Mouse (Mus musculus) urinary bladder, postnatal 36 days (tissue): ENCODE data around the gene Trub1.
A peak's percentile ranks its signal among the peaks of the same experiment; 100 is the strongest.

Experiments
- DNase-seq, 2 experiments: peaks; one replicate each; pipeline ENCODE4 v3.0.0; 2022; ENCODE audit warnings: low spot score in 2 of 2, mixed read lengths in 1 of 2

Trub1 gene

DNA sequence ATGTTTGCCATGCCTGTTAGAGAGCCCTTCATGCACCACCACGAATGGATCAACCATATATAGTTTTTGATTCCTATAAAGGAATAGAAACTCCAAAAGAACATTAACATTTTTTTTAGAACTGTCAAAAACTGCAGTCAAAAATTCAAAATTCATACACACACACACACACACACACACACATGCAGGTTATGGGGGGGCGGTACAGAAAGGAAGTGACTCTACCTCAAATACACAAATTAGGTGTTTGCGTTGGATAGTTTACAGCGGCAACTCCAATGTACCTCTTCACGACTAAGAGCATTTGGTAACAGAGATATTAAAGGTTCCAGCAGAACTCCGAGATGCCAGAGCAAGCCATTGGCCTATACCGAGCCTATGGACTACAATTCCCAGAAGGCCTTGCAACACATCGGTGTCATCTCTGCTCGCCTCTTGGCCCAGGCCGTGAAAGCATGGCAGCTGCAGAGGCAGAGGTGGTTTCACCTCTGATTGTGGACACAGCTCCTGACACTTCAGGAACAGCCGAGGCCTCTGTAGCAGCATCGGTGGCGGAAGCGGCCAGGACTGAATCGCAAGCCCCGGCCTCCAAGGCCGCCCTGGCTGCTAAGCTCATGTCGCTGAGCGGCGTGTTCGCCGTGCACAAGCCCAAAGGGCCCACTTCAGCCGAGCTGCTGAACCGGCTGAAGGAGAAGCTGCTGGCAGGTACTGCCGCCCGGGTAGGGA is at the start of gene Trub1:
Trub1 (plus strand) TSS at position 421 of the 726 bp plus-strand sequence.
- DNase-seq, result peak; percentile 73 to 82

DNA sequence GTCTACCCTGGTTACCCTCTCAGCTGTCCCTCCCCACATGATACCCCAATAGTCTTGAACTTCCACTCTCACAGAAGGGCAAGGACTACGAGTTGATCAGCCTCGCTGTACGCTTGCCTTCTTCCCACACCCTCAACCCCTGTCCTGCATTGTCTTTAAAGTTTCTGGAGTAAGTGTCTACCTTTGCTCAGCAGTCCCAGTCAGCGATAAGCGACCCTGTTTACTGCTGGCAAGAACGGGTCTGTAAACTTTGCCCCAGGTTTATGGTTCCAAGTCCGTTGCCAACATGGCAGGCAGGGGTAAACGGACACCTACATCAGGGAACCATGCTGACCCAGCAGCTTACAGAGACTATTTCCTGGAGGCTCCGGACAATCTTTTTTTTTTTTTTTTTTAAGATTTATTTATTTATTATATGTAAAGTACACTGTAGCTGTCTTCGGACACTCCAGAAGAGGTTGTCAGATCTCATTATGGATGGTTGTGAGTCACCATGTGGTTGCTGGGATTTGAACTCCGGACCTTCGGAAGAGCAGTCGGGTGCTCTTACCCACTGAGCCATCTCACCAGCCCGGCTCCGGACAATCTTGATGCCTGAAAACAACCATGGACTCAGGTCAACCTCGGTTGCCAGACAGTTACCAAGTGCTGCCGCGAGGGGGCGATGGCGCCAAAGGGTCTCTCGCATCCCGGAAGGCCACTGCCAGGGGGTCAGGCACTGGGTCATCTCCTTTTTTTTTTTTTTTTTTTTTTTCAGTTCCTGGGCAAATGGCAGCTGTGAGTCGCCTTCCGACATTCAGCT is 48.8 kb upstream of the Trub1 start:
- peak; percentile 67 to 80 for DNase-seq

GRCm38 (mm10) chr19:57404502-57404848 is 48.2 kb upstream of the Trub1 start:
- DNase-seq, result no peak

GRCm38 (mm10) chr19:57407947-57408346 is 44.8 kb upstream of the Trub1 start:
- DNase-seq, result no peak

- peak; percentile 13 to 38 for DNase-seq
Observed at GRCm38 (mm10) chr19:57411375-57412196, 41.1 kb upstream of the Trub1 start.

DNA sequence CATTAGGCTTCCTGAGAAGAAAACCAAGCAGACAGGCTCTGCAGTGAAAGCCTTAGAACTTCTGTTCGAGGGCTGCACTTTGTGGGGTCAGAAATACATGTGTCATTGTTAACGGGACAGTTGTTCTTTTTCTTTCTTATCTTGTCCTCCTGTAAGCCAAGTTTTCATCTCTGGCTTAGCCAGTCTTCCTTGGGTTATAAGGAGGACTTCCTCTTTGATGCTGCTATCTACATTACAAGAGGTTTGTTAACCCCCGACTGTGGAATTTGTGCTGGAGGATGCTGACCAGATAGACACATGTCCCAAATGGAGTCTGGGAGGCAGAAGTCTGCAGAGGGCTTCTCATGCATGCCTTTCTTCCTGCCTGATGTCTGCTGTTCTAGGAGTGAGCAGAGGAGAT is 39.5 kb upstream of the Trub1 start:
- DNase-seq, result no peak

DNA sequence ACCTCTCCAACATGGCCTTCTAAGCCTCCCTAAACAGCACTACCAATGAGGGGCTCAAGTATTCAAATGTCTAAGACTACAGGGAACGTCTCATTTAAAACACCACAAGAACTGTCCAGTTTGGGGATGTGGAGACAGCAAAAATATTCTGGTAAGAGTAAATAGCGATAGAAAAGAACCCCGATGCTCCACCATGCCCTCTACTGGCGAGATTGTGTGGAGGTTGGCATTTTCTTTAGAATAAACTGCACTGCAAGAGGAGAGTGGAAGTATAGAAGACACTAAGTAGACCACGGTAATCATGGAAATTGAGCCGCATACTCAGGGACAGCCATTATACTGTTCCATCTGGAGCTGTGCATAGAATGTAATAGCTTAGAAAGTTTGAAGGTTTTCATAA is 38.8 kb upstream of the Trub1 start:
- DNase-seq, result no peak

DNA sequence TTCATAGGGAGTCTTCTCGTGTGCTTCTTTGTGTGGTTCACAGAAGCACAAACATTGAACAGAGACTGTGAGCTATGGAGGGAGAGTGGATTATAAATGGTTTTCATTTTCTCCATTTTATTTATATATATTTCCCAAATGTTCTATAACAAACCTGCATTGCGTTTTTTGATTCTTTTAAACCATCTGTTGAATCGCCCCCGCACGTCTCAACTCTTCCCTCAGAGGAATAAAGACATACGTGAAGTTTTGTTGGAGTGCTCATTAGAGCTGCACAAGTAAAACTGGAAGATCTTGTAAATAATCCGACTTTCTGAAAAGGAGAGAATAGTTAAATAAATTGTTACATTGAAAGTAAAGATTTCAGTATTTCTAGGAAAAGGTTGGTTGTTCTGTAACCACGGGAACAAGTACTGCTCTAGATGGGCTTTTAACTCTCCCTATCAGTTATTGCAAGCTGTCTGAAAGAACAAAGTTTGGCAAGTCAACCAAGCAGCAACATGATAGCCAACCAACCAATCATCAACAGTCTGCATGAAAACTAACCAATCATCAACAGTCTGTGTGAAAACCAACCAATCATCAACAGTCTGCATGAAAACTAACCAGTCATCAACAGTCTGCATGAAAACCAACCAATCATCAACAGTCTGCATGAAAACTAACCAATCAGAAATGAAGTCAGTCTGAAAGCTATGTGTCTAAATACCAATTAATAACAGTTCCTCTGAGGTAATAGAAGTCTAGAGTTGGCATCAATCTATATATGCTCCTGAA is 37.5 kb upstream of the Trub1 start:
- DNase-seq, result no peak

DNA sequence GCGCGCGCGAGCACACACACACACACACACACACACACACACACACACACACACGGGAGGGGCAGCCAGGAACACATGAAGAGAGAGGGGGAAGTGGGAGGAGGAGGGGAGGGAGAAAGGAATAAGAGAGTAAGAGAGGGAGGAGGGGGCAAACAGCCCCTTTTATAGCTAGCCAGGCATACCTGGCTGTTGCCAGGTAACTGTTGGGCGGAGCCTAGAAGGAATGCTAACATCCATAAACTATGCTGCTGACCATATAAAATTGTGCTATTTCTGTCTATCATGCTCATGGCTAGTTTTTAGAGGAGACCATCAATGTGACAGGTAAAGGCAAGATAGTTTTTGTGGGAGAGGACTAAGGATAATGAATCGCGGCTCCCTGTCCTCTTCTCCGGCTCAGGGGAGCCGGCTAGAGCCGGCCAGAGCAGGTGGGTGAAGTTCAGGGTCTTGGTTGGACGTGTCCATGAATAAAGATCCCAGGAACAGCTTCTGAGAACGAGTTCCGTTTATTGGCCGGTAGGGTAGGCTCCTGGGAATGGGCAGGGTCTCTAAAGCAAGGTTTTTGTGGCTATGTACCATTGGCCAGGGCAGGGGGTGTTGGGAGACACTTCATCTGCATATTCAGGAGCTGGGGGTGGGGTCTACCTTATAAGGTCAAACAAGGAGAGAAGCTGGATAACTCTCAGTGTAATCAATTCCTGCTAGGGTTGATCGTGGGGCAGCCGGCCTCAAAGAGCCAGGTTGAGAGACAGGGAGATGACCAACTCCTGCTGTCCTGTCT is 34.7 kb upstream of the Trub1 start:
- DNase-seq, result no peak

DNA sequence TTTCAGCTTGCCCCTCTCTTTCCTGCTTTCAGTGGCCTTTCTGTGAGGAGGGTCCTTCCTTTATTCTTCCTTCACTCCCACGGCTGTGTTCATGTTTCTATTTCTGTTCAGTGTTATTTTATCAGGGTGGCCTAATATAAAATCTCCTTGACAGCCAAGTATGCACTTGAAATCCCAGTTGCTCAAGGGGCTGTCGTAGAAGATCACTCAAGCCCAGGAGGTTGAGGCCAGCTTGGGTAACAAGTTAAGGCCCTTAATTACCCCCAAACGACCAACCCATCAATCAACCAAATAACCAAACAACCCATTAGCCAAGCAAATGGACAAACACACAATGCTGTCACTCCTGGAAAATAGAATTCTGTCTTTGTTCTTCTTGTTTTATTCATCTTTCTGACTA is 29.3 kb upstream of the Trub1 start:
- DNase-seq, result no peak

- no peak for DNase-seq
Observed at GRCm38 (mm10) chr19:57425296-57425695, 27.4 kb upstream of the Trub1 start.

DNA sequence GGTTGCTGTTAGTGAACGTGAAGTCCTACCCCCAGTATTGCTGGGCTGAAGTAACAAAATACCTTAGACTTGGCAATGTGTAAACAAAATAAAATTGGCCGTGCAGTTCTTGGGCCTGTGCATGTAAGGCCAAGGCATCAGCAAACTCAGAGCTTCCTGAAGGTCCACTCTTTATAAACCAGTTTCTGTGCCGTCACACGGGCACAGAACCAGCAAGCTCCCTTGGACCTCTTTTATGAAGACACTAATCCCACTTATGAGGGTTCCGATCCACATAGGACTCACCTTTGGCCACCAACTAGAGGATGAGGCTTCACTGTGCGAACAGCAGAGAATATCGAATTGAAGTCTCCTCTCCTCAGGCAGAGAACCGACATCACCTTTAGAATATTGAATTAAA is 25.9 kb upstream of the Trub1 start:
- no peak for DNase-seq

GRCm38 (mm10) chr19:57427756-57428438 is 24.8 kb upstream of the Trub1 start:
- no peak for DNase-seq

GRCm38 (mm10) chr19:57428641-57429040 is 24.1 kb upstream of the Trub1 start:
- DNase-seq, result no peak

DNA sequence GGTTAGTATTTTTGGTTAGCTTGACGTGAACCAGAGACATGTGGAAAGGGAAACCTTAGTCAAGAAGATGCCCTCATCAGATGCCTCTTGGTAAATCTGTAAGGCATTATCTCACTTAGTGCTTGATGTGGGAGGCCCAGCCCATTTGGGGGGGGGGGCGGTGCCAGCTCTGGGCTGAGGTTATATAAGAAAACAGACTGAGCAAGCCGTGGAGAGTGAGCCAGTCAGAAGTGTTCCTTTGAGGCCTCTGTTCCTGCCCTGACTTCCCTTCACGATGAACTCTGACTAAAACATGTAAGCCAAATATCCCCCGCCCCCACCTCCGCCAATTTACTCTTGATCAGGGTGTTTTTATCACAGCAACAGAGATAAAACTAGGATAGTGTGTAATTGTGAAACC is 22.8 kb upstream of the Trub1 start:
- DNase-seq, result no peak

DNA sequence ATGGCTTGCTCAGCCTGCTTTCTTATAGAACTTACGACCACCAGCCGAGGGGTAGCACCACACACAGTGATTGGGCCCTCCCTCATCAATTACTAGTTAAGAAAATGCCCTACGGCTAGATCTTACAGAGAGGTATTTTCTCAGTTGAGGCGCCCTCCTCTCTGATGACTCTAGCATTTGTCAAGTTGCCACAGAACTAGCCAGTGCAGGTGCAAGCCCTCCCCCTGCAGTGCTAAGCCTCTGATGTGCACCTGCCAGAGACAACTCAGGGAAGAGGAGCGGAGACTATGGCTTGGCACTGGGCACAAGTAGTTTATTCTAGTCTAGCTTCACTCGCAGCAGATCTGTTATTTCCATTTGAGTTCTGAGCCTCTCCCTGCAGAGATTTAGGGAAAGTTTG is 21.2 kb upstream of the Trub1 start:
- DNase-seq, result no peak

DNA sequence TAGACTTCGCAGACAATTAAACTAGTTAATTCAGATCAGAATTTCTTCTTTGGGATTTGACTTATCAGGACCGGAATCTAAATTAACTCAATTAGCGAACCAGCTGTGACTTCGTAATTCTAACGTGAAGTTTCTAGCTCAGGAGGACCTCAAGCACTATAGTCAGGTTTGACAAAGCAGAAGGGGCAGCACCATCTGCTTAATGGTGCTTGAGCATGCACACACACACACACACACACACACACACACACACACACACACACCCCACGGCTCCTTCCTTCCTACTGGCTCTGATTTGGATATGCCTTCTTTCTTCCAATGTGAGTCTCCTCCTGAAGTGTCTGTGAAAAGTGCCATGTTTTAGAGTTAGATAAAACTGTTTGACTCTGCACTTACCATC is 18.7 kb upstream of the Trub1 start:
- no peak for DNase-seq

DNA sequence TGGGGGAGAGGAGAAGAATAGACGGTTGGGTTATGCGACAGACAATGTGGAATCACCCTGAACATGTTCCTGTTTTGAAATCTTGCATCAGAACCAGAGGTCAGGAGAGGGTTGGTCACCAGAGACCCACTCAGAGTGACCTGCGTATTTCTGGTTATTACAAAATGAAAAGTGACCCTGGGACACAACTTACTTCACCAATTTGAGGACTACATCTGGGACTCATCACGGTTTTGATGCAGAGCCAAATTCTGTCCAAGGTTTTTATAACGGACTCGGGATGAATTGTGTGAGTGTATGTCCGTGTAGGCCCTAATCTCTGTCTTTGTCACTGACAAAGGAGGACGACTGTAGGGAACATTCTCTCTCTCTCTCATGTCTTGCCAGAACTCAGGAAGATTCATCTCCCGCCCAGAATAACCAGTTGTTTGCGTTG is 16.1 kb upstream of the Trub1 start:
- DNase-seq, result peak in 1 of 2 experiments; percentile 18

DNA sequence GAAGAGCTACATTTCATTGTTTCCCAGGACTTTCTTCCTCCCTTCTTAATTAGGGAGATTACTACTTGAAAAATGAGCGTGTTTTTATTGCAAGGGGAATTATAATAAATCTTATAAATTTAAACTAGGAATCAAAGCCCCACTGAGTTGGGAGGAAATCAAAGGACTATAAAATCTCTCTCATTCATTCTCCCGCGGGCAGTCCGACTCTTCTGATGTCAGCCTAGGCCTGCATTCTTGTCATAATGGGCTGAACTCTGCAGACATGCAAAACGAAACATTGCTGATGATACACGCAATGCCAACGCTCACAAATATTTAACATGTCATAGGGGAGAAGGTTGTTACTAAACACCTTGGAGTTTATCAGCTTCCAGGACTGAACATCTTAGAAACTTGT is 15.7 kb upstream of the Trub1 start:
- DNase-seq, result no peak

DNA sequence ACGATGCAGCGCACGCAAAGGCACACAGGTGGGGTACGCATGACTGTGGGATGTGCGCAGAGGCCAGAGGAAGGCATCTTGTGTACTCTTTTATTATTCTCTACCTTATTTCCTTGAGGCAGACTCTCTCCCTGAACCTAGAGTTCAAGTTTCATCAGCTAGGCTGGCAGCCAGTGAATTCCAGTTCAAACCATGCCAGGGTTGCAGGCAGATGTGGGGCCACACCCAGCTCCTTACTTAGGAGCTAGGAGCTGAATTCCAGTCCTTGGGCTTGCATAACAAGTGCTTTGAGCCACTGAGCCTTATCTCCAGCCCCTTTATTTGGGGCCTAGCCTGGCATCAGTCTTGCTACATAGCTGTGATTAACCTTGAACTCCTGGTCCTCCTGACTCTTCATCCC is 13.4 kb upstream of the Trub1 start:
- no peak for DNase-seq
